ENCODE assay signal across 10 mouse cellular contexts in genomic region chr2:148572165-148572564, GRCm38 (mm10).
A peak's percentile ranks its signal among the peaks of the same experiment; 100 is the strongest.
DNase-seq lines count a peak whose midpoint lies in the region; ATAC-seq and TF ChIP-seq lines count a peak whose summit lies in the region.
"Had no signal": no experiment of that assay in that cellular context is flagged by ENCODE, and none has a peak within 500 bp of the region (broad histone marks: within the 10 kb centered on the region; RNA-seq: fewer than 3 reads in every experiment).

No protein-coding gene starts in this region.

- WGBS in kidney, postnatal 0 days, result 22% methylated on average over 1 of the region's 1 CpGs
- whole genome bisulfite sequencing in liver, postnatal 0 days (ENCODE audit: insufficient replicate concordance), result 5% methylated on average over 1 of the region's 1 CpGs

- peak; percentile 92 for TF ChIP-seq CTCF in kidney, postnatal 0 days (IDR thresholded peaks at IDR 0.05; ENCODE audit: low read depth)
- TF ChIP-seq CTCF in liver, postnatal 0 days (IDR thresholded peaks at IDR 0.05; ENCODE audit: low read depth), result peak; percentile 80

- ATAC-seq in kidney, postnatal 0 days (replicated peaks; ENCODE audit: low FRiP score, low read depth), result no peak
- ATAC-seq in liver, postnatal 0 days, result 0 out of 2 replicates have a peak, but pooled peaks have one; percentile 35

- H3K27ac ChIP-seq in kidney, postnatal 0 days, result no peak overlapping the region
- H3K27ac ChIP-seq in liver, postnatal 0 days (ENCODE audit: low read depth), result no peak overlapping the region

- H3K4me2 ChIP-seq in kidney, postnatal 0 days (ENCODE audit: low read length), result no peak overlapping the region
- no peak overlapping the region for H3K4me2 ChIP-seq in liver, postnatal 0 days (ENCODE audit: low read depth, low read length)

- H3K36me3 ChIP-seq in kidney, postnatal 0 days (ENCODE audit: insufficient read depth, low read length), result no peaks in the 10 kb centered on the region
- H3K36me3 ChIP-seq in liver, postnatal 0 days (replicated peaks; ENCODE audit: insufficient read depth, low read length), result no peaks in the 10 kb centered on the region

- peak; percentile 27 for DNase-seq in ovary, postnatal 10 days (ENCODE audit: low spot score)
- DNase-seq in ovary, adult 18-20 months (ENCODE audit: low spot score), result no peak
- peak; percentile 78 to 82 for DNase-seq in adrenal gland, postnatal 36 days
- DNase-seq in gastrocnemius, postnatal 14 days, result peak; percentile 61
- peak; percentile 70 for DNase-seq in kidney, postnatal 0 days (ENCODE audit: low spot score)
- DNase-seq in liver, postnatal 0 days, result peak; percentile 67
- peak; percentile 42 to 75 for DNase-seq in right cerebral cortex, postnatal 10 days (ENCODE audit: low spot score in 2 of 2)
- no peak for DNase-seq in yolk sac, embryonic 10.5 days (ENCODE audit: low spot score)

- H3K9ac ChIP-seq in kidney, postnatal 0 days (ENCODE audit: low read depth, low read length), result no peak overlapping the region
- H3K9ac ChIP-seq in liver, postnatal 0 days (replicated peaks), result no peak overlapping the region

- intact Hi-C loops in gastrocnemius, postnatal 14 days (cut with DNase I; ENCODE audit: low total_unique reads), result no loop called here

- H3K27me3 ChIP-seq in kidney, postnatal 0 days (ENCODE audit: insufficient read depth, low read length), result no peaks in the 10 kb centered on the region
- H3K27me3 ChIP-seq in liver, postnatal 0 days (ENCODE audit: insufficient read depth, low read length), result no peaks in the 10 kb centered on the region

- no peaks in the 10 kb centered on the region for H3K4me1 ChIP-seq in kidney, postnatal 0 days (replicated peaks; ENCODE audit: insufficient read depth, low read length)
- peaks cover 5% of the 10 kb centered on the region; the same call in 1 of the 2 replicates for H3K4me1 ChIP-seq in liver, postnatal 0 days (ENCODE audit: insufficient read depth)

- no peak overlapping the region for H3K4me3 ChIP-seq in kidney, postnatal 0 days (replicated peaks; ENCODE audit: low read depth, low read length)
- no peak overlapping the region for H3K4me3 ChIP-seq in liver, postnatal 0 days (ENCODE audit: low read depth, low read length)
- H3K4me3 ChIP-seq: erythroblast, embryonic 14.5 days; myocyte had no signal

- TF ChIP-seq EP300 in liver, postnatal 0 days (IDR thresholded peaks at IDR 0.05; ENCODE audit: low read depth), result no peak

- H3K9me3 ChIP-seq in kidney, postnatal 0 days (replicated peaks; ENCODE audit: low read length), result no peaks in the 10 kb centered on the region
- H3K9me3 ChIP-seq in liver, postnatal 0 days (ENCODE audit: low read length), result no peaks in the 10 kb centered on the region

Comparison
In these comparisons a context has a peak if more than half of its experiments do, and no peak if none do; other contexts are left out.
1. DNase-seq: peak in ovary, postnatal 10 days (single experiment), adrenal gland, postnatal 36 days (2 of 2), gastrocnemius, postnatal 14 days (single experiment), kidney, postnatal 0 days (single experiment), liver, postnatal 0 days (single experiment) and right cerebral cortex, postnatal 10 days (2 of 2); none in ovary, adult 18-20 months (single experiment) and yolk sac, embryonic 10.5 days (single experiment).